Comparison of ENCODE assay signal across 12 mouse cellular contexts in the genomic region with DNA sequence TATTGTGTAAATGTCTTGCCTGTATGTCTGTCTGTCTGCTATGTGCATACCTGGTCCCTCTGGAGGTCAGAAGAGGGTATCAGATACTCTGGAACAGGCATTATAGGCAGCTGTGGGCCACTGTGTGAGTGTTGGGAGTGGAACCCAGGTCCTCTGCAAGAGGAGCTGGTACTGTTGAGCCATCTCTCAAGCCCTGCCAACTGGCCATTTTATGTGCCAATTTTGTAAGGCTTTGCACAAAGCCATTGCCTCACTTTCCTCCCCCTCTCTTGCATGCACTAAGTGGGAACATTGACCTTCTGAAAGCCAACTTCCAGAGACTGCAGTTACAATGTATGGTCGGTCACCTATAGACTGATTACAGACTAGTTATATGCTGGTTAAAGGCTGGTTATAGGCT.
"Had no signal": no experiment of that assay in that cellular context is flagged by ENCODE, and none has a peak within 500 bp of the region (broad histone marks: within the 10 kb centered on the region; RNA-seq: fewer than 3 reads in every experiment).

No protein-coding gene starts in this region.

- ATAC-seq: liver, embryonic 12.5 days; midbrain, embryonic 13.5 days; midbrain, embryonic 16.5 days had no signal

- DNase-seq: kidney, postnatal 14 days; liver; lung, adult 18-20 months; lung, postnatal 10 days; lung, postnatal 36 days; retina, postnatal 1 day; right cerebral cortex, postnatal 25 days; spleen, adult 18-20 months; thymus, postnatal 25 days had no signal
